Mouse (Mus musculus) limb, embryonic 12.5 days (tissue): ENCODE measurements around the gene Amh. TPM values are rescaled to one million over a fixed set of nuclear protein-coding genes. Genes with fewer than 3 reads are reported as not detected.
"Not testable (repeated sequence)": the region's sequence is repeated elsewhere in the genome, so short reads cannot be mapped to it uniquely, and the experiment has no call there.

Source experiments
- ATAC-seq: fragments of 200-750 bp; cut with Nextera tagmentation; 2 replicates; pipeline ENCODE4 v1.8.0; 2017; ENCODE audit warnings: low read depth, moderate TSS enrichment; ENCODE audit not compliant: insufficient number of reproducible peaks, insufficient read depth, low FRiP score, low TSS enrichment
- H3K27ac ChIP-seq: fragments of 300-500 bp; sonication (generic); 2 replicates; pipeline ENCODE4 v1.5.1; 2016; ENCODE audit warnings: mild to moderate bottlenecking, moderate library complexity
- H3K27me3 ChIP-seq: fragments of 300-500 bp; sonication (generic); 2 replicates; pipeline ENCODE4 v1.6.1; 2016; ENCODE audit warnings: mild to moderate bottlenecking, moderate library complexity
- H3K36me3 ChIP-seq: fragments of 300-500 bp; sonication (generic); 2 replicates; pipeline ENCODE4 v1.6.1; 2016; ENCODE audit warnings: mild to moderate bottlenecking, moderate library complexity
- H3K4me1 ChIP-seq: fragments of 300-500 bp; sonication (generic); replicated peaks from 2 replicates; pipeline ENCODE4 v1.6.1; 2016
- H3K4me2 ChIP-seq: fragments of 300-500 bp; sonication (generic); 2 replicates; pipeline ENCODE4 v1.6.1; 2016; ENCODE audit warnings: mild to moderate bottlenecking, moderate library complexity
- H3K4me3 ChIP-seq: fragments of 300-500 bp; sonication (generic); replicated peaks from 2 replicates; pipeline ENCODE4 v1.5.1; 2016; ENCODE audit warnings: mild to moderate bottlenecking
- H3K9ac ChIP-seq: fragments of 300-500 bp; sonication (generic); replicated peaks from 2 replicates; pipeline ENCODE4 v1.6.1; 2016; ENCODE audit warnings: mild to moderate bottlenecking, moderate library complexity
- H3K9me3 ChIP-seq: fragments of 300-500 bp; sonication (generic); 2 replicates; pipeline ENCODE4 v1.6.1; 2016; ENCODE audit warnings: mild to moderate bottlenecking, moderate library complexity
- WGBS: fragments of 180-500 bp; shearing (Covaris S2); methylation state at CpG from one replicate; pipeline ENCODE4 v1.1.7; 2016; 5-methylcytosine and 5-hydroxymethylcytosine counted together
- polyA plus RNA-seq: library from polyadenylated mRNA; unstranded; fragments of >200 nt; fragmentation: Nextera tagmentation; extraction: Ambion mirVana; gene quantifications from 2 replicates; pipeline ENCODE4 v1.2.1, GENCODE M21; 2016

Gene Amh
- polyA plus RNA-seq, 1 experiment from 2014 or later, result not detected

DNA sequence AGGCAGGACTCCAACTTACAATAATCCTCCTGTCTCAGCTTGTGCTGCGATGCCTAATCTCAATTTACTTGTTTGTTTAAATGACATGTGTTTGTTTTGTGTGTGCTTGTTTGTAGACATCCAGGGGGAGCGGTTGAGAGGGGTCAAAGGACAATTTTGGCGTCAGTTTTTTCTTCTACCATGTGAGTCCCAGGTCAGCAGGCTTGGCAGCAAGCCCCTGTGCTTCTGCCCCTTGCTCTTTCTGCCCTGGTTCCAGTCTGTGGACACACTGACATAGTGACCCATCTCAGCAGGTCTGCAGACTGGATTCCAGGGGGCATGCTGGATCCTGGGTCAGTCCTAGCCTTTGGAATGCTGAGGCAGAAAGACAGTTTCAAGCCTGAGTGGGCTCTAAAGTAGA is 14.4 kb downstream of the Amh start:
- WGBS, result 50% methylated on average over 3 of the region's 3 CpGs
- no peaks in the 10 kb centered on the region for H3K4me1 ChIP-seq
- H3K27ac ChIP-seq, result no peak overlapping the region
- H3K4me2 ChIP-seq, result no peak overlapping the region
- H3K27me3 ChIP-seq, result no peaks in the 10 kb centered on the region
- no peak overlapping the region for H3K4me3 ChIP-seq
- no peak overlapping the region for H3K9ac ChIP-seq
- no peak for ATAC-seq
- no peaks in the 10 kb centered on the region for H3K36me3 ChIP-seq
- H3K9me3 ChIP-seq, result no peaks in the 10 kb centered on the region

DNA sequence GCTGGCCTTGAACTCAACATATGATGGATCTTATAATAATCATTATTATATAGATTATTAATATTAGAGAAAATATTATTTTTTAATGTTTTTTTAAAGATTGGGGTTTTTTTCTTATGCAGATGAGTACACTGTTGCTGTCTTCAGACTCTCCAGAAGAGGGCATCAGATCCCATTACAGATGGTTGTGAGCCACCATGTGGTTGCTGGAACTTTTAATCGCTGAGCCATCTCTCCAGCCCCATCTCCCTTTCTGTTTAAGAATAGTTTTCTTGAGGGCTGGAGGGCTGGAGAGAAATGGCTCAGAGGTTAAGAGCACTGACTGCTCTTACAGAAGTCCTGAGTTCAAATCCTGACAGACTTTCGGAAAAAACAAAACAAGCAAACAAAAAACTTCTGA is 16.9 kb downstream of the Amh start:
- no peak overlapping the region for H3K4me2 ChIP-seq
- H3K27ac ChIP-seq, result no peak overlapping the region
- H3K4me3 ChIP-seq, result no peak overlapping the region
- H3K9ac ChIP-seq, result no peak overlapping the region
- H3K4me1 ChIP-seq, result no peaks in the 10 kb centered on the region
- no peaks in the 10 kb centered on the region for H3K36me3 ChIP-seq
- H3K27me3 ChIP-seq, result no peaks in the 10 kb centered on the region
- 45% methylated on average over 2 of the region's 2 CpGs for WGBS
- no peaks in the 10 kb centered on the region for H3K9me3 ChIP-seq
- ATAC-seq, result no peak

DNA sequence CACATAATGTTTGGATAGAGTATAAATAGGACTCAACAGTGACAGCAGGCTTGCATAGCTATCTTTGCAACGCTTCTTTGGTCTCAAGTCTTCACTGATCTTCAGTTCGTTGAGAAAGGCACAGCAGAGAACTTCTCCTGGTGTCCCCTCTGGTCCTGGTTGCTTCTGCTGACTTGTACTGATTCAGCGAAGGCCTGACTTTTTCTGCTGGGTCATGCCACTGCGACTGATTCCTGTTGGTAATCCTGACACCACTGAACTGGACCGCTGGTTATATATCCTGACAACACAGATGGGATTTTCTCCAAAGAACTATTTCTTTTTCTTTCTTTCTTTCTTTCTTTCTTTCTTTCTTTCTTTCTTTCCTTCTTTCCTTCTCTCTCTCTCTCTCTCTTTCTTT is 17.5 kb downstream of the Amh start:
- 89% methylated on average over 5 of the region's 5 CpGs for whole genome bisulfite sequencing
- H3K36me3 ChIP-seq, result no peaks in the 10 kb centered on the region
- H3K27me3 ChIP-seq, result no peaks in the 10 kb centered on the region
- H3K9ac ChIP-seq, result no peak overlapping the region
- H3K4me1 ChIP-seq, result peaks cover 2% of the 10 kb centered on the region
- H3K4me3 ChIP-seq, result no peak overlapping the region
- no peak for ATAC-seq
- no peak overlapping the region for H3K27ac ChIP-seq
- no peak overlapping the region for H3K4me2 ChIP-seq
- H3K9me3 ChIP-seq, result no peaks in the 10 kb centered on the region

DNA sequence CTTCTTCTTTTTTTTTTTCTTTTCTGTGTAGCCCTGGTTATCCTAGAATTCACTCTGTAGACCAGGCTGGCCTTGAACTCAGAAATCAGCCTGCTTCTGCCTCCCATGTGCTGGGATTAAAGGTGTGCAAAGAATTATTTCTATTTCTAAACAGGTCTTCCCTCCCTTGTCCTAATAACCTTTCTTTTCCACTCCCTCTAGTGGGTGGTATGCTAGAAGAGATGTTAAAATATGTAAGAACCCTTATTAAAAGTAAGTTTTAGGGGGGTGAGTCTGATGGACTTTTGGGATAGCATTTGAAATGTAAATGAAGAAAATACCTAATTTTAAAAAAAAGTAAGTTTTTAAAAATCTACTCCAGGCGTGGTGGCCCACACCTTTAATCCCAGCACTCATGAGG is 18.3 kb downstream of the Amh start:
- Histone ChIP-seq H3K4me1 (peaks cover 9% of the 10 kb centered on the region), H3K27me3 (no peaks in the 10 kb centered on the region), H3K4me2 (no peak overlapping the region), H3K36me3 (peaks cover 4% of the 10 kb centered on the region; the same call in 1 of the 2 replicates), H3K27ac (no peak overlapping the region), H3K9me3 (no peaks in the 10 kb centered on the region), H3K9ac (no peak overlapping the region), H3K4me3 (no peak overlapping the region)
- ATAC-seq, result no peak
- 79% methylated on average over 1 of the region's 1 CpGs for WGBS

DNA sequence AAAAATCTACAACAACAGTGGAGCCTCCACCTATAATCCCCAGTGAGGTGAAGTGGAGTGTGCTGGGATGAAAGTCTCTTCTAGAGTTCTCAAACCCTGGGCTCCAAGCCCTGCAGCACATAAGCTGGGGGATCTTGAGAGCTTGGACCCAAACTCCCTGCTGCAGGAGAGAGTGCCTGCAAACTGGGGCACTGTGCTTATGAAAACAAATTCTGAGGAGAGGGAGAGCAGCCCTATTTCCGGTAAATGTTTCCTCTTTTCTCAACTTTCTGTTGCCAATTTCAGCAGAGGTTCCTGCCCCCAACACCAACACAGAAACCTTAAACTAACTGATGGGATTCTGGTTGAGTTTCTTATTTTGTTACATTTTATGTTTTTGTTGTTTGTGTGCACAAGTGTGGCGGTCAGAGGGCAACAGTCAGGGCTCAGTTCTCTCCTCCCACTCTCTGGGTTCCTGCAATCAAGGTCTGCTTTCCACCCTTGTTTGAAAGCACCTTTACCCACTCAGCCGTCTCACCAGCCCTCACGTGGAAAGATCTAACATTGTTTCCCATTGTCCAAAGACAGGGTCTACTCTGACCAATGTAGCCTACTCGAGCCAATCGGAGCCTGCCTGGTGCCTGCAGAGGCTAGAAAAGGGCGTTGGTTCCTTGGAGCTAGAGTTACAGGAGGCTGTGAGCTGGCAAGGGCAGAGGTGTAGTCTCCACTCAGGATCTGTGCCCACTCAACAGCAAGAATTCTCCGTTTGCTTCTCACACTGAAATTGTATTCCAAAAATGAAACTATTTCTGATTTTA is 19.0 kb downstream of the Amh start:
- WGBS, result 65% methylated on average over 8 of the region's 8 CpGs
- Histone ChIP-seq H3K4me2 (no peak overlapping the region), H3K36me3 (peaks cover 8% of the 10 kb centered on the region), H3K9me3 (no peaks in the 10 kb centered on the region), H3K27me3 (no peaks in the 10 kb centered on the region), H3K4me1 (peaks cover 13% of the 10 kb centered on the region), H3K27ac (no peak overlapping the region), H3K9ac (no peak overlapping the region), H3K4me3 (no peak overlapping the region)
- ATAC-seq, result no peak

DNA sequence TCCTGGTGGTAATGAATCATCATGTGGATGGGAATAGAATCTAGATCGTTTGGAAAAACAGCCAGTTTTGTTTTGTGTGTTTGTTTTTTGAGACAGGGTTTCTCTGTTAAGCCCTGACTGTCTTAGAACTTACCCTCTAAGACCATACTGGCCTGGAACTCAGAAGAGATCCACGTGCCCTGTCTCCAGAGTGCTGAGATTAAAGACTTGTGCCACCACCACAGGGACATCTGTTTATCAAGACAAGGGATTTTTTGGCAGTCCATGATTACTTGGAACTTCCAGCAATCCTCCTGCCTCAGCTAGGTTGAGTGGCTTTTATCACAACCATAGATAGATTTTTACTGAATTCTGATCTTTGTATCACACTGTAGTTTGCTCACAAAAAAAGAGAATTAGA is 19.8 kb downstream of the Amh start:
- Histone ChIP-seq H3K36me3 (peaks cover 16% of the 10 kb centered on the region), H3K4me1 (peaks cover 21% of the 10 kb centered on the region), H3K9ac (no peak overlapping the region), H3K27ac (no peak overlapping the region), H3K27me3 (no peaks in the 10 kb centered on the region), H3K4me2 (no peak overlapping the region), H3K4me3 (no peak overlapping the region), H3K9me3 (no peaks in the 10 kb centered on the region)
- no peak for ATAC-seq
- WGBS, result 72% methylated on average over 2 of the region's 2 CpGs

DNA sequence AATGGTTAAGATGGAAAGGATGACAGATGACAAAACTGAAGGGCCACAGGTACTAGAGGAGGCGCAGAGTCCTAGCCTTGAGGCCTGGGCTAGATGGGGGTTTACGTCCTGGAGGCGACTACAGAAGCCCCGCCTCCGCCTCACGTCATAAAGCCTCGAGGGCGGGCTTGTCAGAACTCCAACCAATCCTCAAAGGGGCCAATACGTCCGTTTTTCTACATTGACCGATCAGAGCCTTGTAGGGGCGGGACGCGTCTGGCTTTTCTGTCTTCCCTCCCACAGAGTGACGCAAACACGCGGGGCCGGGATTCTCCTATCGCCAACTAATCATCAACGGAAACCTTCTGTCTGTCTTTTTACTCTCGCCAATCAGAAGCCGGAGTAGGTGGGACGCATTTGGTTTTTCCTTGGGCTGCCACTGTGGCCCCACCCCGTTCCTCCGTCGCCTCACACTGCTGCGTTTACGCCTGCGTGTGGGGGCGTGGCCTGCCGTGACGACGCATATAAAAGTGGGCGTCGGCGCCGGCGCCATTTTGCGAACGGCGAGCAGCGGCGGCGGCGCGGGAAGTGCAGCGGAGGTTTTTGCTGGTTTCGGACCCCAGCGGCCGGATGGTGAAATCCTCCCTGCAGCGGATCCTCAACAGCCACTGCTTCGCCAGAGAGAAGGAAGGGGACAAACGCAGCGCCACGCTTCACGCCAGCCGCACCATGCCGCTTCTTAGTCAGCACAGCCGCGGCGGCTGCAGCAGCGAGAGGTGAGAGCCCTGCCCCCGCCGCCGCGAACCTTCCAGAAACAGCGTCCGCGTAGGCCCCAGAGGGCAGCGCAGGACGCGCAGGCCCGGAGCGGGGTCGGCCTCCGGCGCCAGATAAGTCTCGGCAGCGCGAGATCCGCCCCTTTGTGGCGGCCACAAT is 21.4 kb downstream of the Amh start, which contains the start of gene Oaz1:
TSS of gene Oaz1 (plus strand) at position 506 of the 912 bp plus-strand sequence.
- peak within 1 kb of the TSS; percentile 91 for H3K27ac ChIP-seq
- peaks cover 36% of the 10 kb centered on the region for H3K4me1 ChIP-seq
- ATAC-seq, result peak; percentile 97
- H3K9ac ChIP-seq, result peak within 1 kb of the TSS; percentile 93
- no peaks in the 10 kb centered on the region for H3K27me3 ChIP-seq
- peak within 1 kb of the TSS; percentile 77 for H3K4me3 ChIP-seq
- peak within 1 kb of the TSS; percentile 98 for H3K4me2 ChIP-seq
- peaks cover 27% of the 10 kb centered on the region for H3K36me3 ChIP-seq
- no peaks in the 10 kb centered on the region for H3K9me3 ChIP-seq
- WGBS, result under 1% methylated on average over 82 of the region's 82 CpGs

DNA sequence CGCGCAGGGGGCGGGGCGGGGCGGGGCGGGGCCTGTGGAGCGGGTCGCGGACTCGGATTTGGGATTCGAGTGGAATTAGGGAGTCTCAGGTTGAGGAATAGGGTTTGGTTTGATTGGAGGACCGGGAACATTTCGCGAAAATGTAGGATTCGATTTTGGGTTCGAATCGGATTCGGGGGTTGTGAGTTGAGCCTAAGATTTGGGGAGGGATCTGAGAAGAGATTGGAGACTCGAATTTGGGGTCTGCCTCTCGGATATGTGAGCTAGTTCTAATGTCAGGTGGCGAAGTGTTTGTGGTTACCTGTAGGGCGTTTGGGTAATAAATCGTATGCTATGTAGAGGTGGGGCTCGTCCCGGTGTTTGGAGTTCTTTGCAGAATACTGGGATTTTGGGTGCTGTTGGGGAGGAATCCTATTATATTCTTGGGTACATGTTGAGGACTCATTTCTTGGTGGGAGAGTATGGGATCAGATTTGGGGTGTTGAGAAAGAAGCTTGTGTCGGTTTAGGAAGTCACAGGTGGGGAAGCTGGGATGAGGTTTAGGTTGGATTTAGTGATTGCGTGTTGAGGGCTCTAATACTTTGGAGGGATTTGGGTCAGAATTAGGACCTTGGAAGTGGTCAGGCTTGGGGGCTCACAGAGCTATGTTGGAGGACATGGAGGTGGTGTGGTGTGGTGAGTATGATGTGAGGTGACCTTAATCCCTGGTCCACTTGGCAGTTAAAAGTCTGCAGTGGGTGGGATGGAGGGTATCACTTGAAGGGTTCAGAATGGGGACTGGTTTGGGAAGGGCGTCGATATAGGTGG is 22.2 kb downstream of the Amh start:
- H3K27me3 ChIP-seq, result no peaks in the 10 kb centered on the region
- H3K27ac ChIP-seq, result peak overlapping the region; percentile 91
- WGBS, result 7% methylated on average over 29 of the region's 29 CpGs
- peak overlapping the region; percentile 93 for H3K9ac ChIP-seq
- H3K9me3 ChIP-seq, result no peaks in the 10 kb centered on the region
- H3K4me2 ChIP-seq, result peak overlapping the region; percentile 98
- ATAC-seq, result no peak
- H3K4me1 ChIP-seq, result peaks cover 38% of the 10 kb centered on the region
- peaks cover 27% of the 10 kb centered on the region for H3K36me3 ChIP-seq
- H3K4me3 ChIP-seq, result peak overlapping the region; percentile 77

DNA sequence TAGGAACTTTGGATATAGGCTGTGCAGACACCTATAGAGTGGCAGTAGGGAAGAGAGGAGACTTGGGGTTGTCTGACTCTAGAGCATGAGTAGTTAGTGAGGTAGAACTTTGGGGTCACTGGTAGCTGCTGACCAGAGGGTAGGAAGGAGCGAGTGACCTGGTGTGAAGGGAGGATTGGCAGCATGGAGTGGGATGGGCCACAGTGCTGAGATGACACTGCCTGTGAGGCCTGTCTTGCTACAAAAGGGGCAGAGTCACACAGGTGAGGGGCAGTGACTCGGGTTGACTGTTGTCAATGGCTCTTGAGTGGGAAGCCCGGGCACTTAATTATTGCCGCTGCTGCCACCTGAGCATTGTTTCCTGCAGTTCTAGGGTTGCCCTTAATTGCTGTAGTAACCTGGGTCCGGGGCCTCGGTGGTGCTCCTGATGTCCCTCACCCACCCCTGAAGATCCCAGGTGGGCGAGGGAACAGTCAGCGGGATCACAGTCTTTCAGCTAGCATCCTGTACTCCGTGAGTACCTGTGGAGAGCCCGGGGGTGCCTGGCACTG is 22.9 kb downstream of the Amh start:
- peak overlapping the region; percentile 77 for H3K4me3 ChIP-seq
- H3K27ac ChIP-seq, result no peak overlapping the region
- H3K27me3 ChIP-seq, result peaks cover 2% of the 10 kb centered on the region
- peak overlapping the region; percentile 98 for H3K4me2 ChIP-seq
- H3K36me3 ChIP-seq, result peaks cover 27% of the 10 kb centered on the region
- H3K9ac ChIP-seq, result peak overlapping the region; percentile 93
- no peak for ATAC-seq
- WGBS, result 76% methylated on average over 10 of the region's 10 CpGs
- H3K9me3 ChIP-seq, result no peaks in the 10 kb centered on the region
- H3K4me1 ChIP-seq, result peaks cover 38% of the 10 kb centered on the region

DNA sequence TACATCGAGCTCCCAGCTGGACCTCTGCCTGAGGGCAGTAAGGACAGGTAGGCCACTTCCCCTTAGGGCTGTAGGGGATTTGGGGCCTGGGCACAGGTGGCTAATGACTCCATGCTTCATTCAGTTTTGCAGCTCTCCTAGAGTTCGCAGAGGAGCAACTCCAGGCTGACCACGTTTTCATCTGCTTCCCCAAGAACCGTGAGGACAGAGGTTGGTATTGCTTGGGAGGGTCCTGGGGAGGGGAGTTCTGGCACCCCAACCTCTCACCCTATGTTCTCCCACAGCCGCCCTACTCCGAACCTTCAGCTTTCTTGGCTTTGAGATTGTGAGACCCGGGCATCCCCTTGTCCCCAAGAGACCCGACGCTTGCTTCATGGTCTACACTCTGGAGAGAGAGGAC is 23.5 kb downstream of the Amh start:
- 84% methylated on average over 8 of the region's 9 CpGs for WGBS
- peak overlapping the region; percentile 98 for H3K4me2 ChIP-seq

More for the DNA sequence above, 23.5 kb downstream of the Amh start:
- not testable (repeated sequence) for H3K27me3 ChIP-seq, H3K27ac ChIP-seq, ATAC-seq, H3K9ac ChIP-seq, H3K9me3 ChIP-seq
- Histone ChIP-seq H3K4me1 (peaks cover 38% of the 10 kb centered on the region), H3K4me3 (peak overlapping the region; percentile 77), H3K36me3 (peaks cover 27% of the 10 kb centered on the region)
